9 mouse cellular contexts compared by ENCODE assay signal in the genomic region with DNA sequence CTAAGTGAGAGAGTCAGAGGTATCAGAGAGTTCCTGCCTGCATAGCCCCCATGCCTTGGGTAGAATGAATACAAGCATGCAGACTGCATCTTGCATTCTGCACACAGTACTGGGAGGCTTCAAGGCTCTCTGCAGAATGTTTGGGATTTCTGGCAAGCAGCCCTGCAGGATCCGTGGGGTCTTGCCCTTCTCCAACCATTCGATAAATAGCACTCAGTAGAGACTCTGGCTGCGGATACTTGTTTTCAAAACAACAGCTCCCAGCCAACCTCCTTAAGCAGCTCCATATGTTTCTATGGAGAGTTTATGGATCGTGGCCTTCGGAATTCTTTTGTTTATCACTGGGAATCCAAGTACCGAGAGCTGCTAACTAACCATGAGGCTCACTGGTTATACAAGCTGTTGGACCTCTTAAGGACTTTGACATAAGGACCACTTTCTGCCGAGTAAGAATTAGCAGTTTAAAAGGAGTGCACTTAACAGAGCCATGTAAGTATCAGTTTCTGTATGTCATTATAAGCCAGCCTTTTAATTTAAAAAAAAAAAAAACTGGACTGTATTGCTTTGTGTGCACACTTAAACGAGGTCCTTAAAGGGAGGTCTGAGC.
A peak's percentile ranks its signal among the peaks of the same experiment; 100 is the strongest.
DNase-seq lines count a peak whose midpoint lies in the region; ATAC-seq lines count a peak whose summit lies in the region.
"Had no signal": no experiment of that assay in that cellular context is flagged by ENCODE, and none has a peak within 500 bp of the region (broad histone marks: within the 10 kb centered on the region; RNA-seq: fewer than 3 reads in every experiment).

No protein-coding gene starts in this region.

- ATAC-seq in forebrain, embryonic 11.5 days (replicated peaks; ENCODE audit: low FRiP score): no peak
- ATAC-seq in limb, embryonic 12.5 days (ENCODE audit: insufficient number of reproducible peaks, insufficient read depth, low FRiP score, low TSS enrichment, low read depth): peak; percentile 53
- no peak for ATAC-seq in activated CD4-positive, CD25-positive, alpha-beta regulatory T cell, adult 4 months

- no peaks in the 10 kb centered on the region for H3K36me3 ChIP-seq in forebrain, embryonic 10.5 days (replicated peaks)
- H3K36me3 ChIP-seq in forebrain, embryonic 11.5 days (ENCODE audit: control insufficient read depth, insufficient read depth, low read length): no peaks in the 10 kb centered on the region
- no peaks in the 10 kb centered on the region for H3K36me3 ChIP-seq in limb, embryonic 12.5 days

- peaks cover 19% of the 10 kb centered on the region for H3K4me1 ChIP-seq in forebrain, embryonic 10.5 days
- H3K4me1 ChIP-seq in forebrain, embryonic 11.5 days (replicated peaks; ENCODE audit: control insufficient read depth, insufficient read depth, low read length): no peaks in the 10 kb centered on the region
- peaks cover 19% of the 10 kb centered on the region for H3K4me1 ChIP-seq in limb, embryonic 12.5 days (replicated peaks)

- no peaks in the 10 kb centered on the region for H3K9me3 ChIP-seq in forebrain, embryonic 10.5 days
- H3K9me3 ChIP-seq in forebrain, embryonic 11.5 days (ENCODE audit: control insufficient read depth, low read length): no peaks in the 10 kb centered on the region
- H3K9me3 ChIP-seq in limb, embryonic 12.5 days: no peaks in the 10 kb centered on the region

- H3K4me3 ChIP-seq in forebrain, embryonic 10.5 days: no peak overlapping the region
- no peak overlapping the region for H3K4me3 ChIP-seq in forebrain, embryonic 11.5 days (ENCODE audit: low read depth, low read length)
- H3K4me3 ChIP-seq in limb, embryonic 12.5 days (replicated peaks): no peak overlapping the region

- H3K27ac ChIP-seq in forebrain, embryonic 10.5 days: 0 out of 2 replicates have a peak overlapping the region, but pooled peaks have one; percentile 15
- H3K27ac ChIP-seq in forebrain, embryonic 11.5 days (ENCODE audit: low read depth, low read length): no peak overlapping the region
- H3K27ac ChIP-seq in limb, embryonic 12.5 days: peak overlapping the region; percentile 20; the same call in 1 of the 2 replicates

- DNase-seq in forebrain, embryonic 10.5 days (ENCODE audit: extremely low spot score, low spot score): no peak
- DNase-seq in forebrain, embryonic 11.5 days (ENCODE audit: low spot score): no peak
- DNase-seq in testis, postnatal 10 days (ENCODE audit: low spot score): peak; percentile 46
- DNase-seq in testis, postnatal 14 days (ENCODE audit: low spot score): no peak
- no peak for DNase-seq in spleen, postnatal 10 days (ENCODE audit: low spot score in 2 of 2)
- no peak for DNase-seq in thymus, adult 18-20 months
- DNase-seq: gastrocnemius, postnatal 36 days had no signal

- H3K27me3 ChIP-seq in forebrain, embryonic 10.5 days (ENCODE audit: poor library complexity, severe bottlenecking): no peaks in the 10 kb centered on the region
- H3K27me3 ChIP-seq in forebrain, embryonic 11.5 days (ENCODE audit: control insufficient read depth, insufficient read depth, low read length): no peaks in the 10 kb centered on the region
- H3K27me3 ChIP-seq in limb, embryonic 12.5 days: no peaks in the 10 kb centered on the region

- 60% methylated on average over 8 of the region's 8 CpGs for WGBS in forebrain, embryonic 10.5 days
- WGBS in forebrain, embryonic 11.5 days: 53% methylated on average over 8 of the region's 8 CpGs
- WGBS in limb, embryonic 12.5 days: 15% methylated on average over 8 of the region's 8 CpGs

- H3K9ac ChIP-seq in forebrain, embryonic 11.5 days (ENCODE audit: low read length): no peak overlapping the region
- no peak overlapping the region for H3K9ac ChIP-seq in limb, embryonic 12.5 days (replicated peaks)

- no peak overlapping the region for H3K4me2 ChIP-seq in forebrain, embryonic 11.5 days (ENCODE audit: low read depth, low read length, severe bottlenecking)
- no peak overlapping the region for H3K4me2 ChIP-seq in limb, embryonic 12.5 days
